Mouse (Mus musculus): Measurements from ENCODE around the gene Snrk.

DNA sequence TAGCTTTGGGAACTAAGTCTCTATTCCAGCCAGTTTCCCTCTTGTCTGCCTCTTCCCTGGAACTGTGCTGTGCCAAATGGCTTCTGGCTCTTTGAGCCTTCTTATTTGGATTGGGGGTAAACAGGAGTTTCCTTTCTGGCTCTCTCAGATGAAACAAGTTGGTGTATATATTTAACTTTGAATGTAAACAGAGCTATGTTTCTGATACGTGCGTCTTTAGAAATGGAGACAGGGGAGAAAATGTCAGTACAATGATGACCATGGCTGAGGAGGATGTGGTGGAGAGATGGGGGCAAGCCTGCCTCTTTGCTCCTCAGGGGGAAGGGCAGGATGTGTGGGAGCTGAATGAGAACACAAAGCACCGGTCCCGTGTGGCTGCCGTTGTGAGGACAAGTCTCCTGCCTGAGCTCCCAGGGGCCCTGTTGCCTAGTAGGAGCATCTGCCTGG, 25.3 kb upstream of the Snrk start:
- TF ChIP-seq CTCF (IDR thresholded peaks at IDR 0.05), result no peak
- peak; percentile 99 for TF ChIP-seq EP300 (IDR thresholded peaks at IDR 0.05)
